Mouse (Mus musculus) hindbrain, embryonic 13.5 days (tissue): Measurements from ENCODE around the gene Defb47. TPM values are rescaled to one million over a fixed set of nuclear protein-coding genes. Genes with fewer than 3 reads are reported as not detected.

Experiments
- ATAC-seq: fragments of 200-750 bp; cut with Nextera tagmentation; 2 replicates; pipeline ENCODE4 v1.8.0; 2017; ENCODE audit warnings: moderate TSS enrichment; ENCODE audit not compliant: low FRiP score
- H3K27ac ChIP-seq: fragments of 300-500 bp; sonication (generic); 2 replicates; pipeline ENCODE4 v1.5.1; 2015; ENCODE audit warnings: inconsistent platforms, mild to moderate bottlenecking, moderate library complexity
- H3K27me3 ChIP-seq: fragments of 300-500 bp; sonication (generic); 2 replicates; pipeline ENCODE4 v1.6.1; 2015; ENCODE audit warnings: mild to moderate bottlenecking, inconsistent platforms
- H3K36me3 ChIP-seq: fragments of 300-500 bp; sonication (generic); 2 replicates; pipeline ENCODE4 v1.6.1; 2015; ENCODE audit warnings: mild to moderate bottlenecking, inconsistent platforms
- H3K4me1 ChIP-seq: fragments of 300-500 bp; sonication (generic); replicated peaks from 2 replicates; pipeline ENCODE4 v1.6.1; 2015; ENCODE audit warnings: inconsistent platforms
- H3K4me2 ChIP-seq: fragments of 300-500 bp; sonication (generic); 2 replicates; pipeline ENCODE4 v1.6.1; 2015; ENCODE audit warnings: inconsistent platforms, mild to moderate bottlenecking, moderate library complexity
- H3K4me3 ChIP-seq: fragments of 300-500 bp; sonication (generic); 2 replicates; pipeline ENCODE4 v1.5.1; 2015; ENCODE audit warnings: mild to moderate bottlenecking, inconsistent platforms
- H3K9ac ChIP-seq: fragments of 300-500 bp; sonication (generic); 2 replicates; pipeline ENCODE4 v1.6.1; 2015; ENCODE audit warnings: mild to moderate bottlenecking, inconsistent platforms
- H3K9me3 ChIP-seq: fragments of 300-500 bp; sonication (generic); 2 replicates; pipeline ENCODE4 v1.6.1; 2016; ENCODE audit warnings: inconsistent platforms
- WGBS: fragments of 180-500 bp; shearing (Covaris S2); methylation state at CpG from one replicate; pipeline ENCODE4 v1.1.7; 2015; 5-methylcytosine and 5-hydroxymethylcytosine counted together
- polyA plus RNA-seq: library from polyadenylated mRNA; unstranded; fragments of >200 nt; fragmentation: Nextera tagmentation; extraction: Ambion mirVana; gene quantifications from 2 replicates; pipeline ENCODE4 v1.2.1, GENCODE M21; 2015

Gene Defb47
- polyA plus RNA-seq, 1 experiment from 2014 or later = not detected

DNA sequence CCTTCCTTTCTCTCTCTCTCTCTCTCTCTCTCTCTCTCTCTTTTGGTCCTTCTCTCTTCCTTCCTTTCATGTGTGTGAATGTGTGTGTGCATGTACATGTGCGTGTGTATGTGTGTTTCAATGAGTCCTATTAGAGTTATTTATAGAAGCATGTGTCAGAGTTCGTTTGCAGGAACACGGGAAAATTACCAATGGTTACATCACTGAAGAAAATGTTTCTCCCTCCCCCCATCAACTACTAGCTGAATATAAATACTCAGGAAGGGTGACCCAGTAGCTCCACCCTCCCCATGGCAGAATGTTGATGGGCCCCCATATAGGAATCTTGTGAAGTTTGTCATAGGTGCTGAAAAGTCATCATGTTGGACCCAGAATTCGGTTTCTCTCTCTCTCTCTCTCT lies 15.2 kb downstream of the Defb47 start:
- Histone ChIP-seq H3K9ac (no peak overlapping the region), H3K36me3 (no peaks in the 10 kb centered on the region), H3K4me1 (no peaks in the 10 kb centered on the region), H3K27me3 (no peaks in the 10 kb centered on the region), H3K27ac (no peak overlapping the region), H3K9me3 (no peaks in the 10 kb centered on the region), H3K4me3 (no peak overlapping the region), H3K4me2 (no peak overlapping the region)
- ATAC-seq = no peak
- 87% methylated on average over 4 of the region's 4 CpGs for WGBS

DNA sequence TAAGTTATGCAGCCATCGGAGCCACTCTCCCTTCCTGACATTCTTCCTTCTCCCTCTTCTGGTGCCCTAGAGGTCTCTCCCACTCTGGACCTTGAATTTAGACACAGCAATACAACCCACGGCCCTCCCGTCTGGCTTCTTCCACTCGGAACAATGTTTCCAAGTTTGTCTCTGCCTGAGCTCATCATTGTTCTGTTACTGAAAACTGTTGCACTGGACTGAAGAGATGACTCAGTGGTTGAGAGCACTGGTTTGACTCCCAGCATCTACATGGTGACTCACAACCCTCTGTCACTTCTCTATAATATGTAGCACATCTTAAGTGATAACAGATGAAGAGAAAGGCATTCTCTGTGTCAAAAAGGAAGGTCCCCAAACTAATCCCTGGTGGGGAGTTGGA lies 16.8 kb downstream of the Defb47 start:
- 85% methylated on average over 4 of the region's 4 CpGs for WGBS
- H3K27ac ChIP-seq = no peak overlapping the region
- no peak for ATAC-seq
- no peaks in the 10 kb centered on the region for H3K27me3 ChIP-seq
- no peaks in the 10 kb centered on the region for H3K36me3 ChIP-seq
- no peak overlapping the region for H3K4me2 ChIP-seq
- H3K4me3 ChIP-seq = no peak overlapping the region
- no peaks in the 10 kb centered on the region for H3K9me3 ChIP-seq
- no peaks in the 10 kb centered on the region for H3K4me1 ChIP-seq
- H3K9ac ChIP-seq = no peak overlapping the region

DNA sequence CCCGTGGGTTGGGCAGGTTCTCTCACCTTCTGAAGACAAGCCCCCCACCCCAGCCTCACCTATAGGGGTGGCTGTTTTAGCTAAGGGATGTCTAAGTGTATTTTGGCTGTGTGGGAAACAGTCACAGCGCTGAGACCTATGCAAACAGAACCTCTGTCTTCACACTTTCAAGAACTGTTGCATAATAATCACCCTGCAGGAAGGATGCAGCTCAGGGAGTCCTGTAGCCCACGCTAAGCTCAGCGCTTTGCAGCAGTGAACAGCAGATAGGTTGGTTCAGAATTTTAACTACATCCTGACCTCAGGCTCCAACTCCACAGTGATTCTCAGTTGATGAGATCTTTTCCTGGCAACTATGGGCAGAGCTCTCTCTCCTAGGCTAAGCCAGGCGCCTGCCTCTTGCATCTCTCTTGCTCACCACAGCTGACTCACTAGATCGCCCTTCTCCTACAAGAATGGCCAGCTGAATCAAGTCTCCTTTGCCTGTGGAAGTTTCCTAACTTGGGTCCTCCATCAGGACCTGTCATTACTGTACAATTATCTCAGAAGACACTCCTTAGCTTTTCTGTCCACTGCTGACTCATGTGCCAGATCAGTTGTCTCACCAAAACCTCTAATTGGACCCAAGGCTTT lies 22.8 kb downstream of the Defb47 start:
- Histone ChIP-seq H3K4me3 (no peak overlapping the region), H3K4me2 (no peak overlapping the region), H3K9ac (no peak overlapping the region), H3K9me3 (no peaks in the 10 kb centered on the region), H3K4me1 (no peaks in the 10 kb centered on the region), H3K27me3 (no peaks in the 10 kb centered on the region), H3K27ac (no peak overlapping the region), H3K36me3 (no peaks in the 10 kb centered on the region)
- no peak for ATAC-seq
- 61% methylated on average over 6 of the region's 6 CpGs for WGBS

DNA sequence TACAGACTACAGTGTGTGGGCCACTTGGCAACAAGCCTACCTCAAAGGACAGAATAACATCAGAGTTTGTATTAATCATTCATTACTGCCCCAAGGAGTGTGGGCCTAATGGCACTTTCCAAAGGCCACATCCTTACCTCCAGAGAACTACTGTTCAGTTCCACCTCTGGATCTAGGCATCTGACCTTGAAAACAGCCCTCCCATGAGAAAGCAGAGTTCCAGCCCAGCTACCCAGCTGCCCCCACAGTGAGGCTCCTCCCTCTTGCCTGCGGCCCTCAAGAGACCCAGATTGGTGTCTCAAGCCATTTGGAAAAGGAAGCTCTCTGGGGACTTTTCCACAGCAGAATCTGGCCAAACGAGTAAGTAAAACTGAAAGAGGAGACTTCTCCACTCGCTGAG lies 48.8 kb downstream of the Defb47 start, which contains the start of gene Defb42:
TSS of gene Defb42 (plus strand) at position 301 of the 400 bp plus-strand sequence.
- Histone ChIP-seq H3K4me3 (no peak within 1 kb of the TSS), H3K4me2 (no peak within 1 kb of the TSS), H3K27me3 (no peaks in the 10 kb centered on the region), H3K9ac (no peak within 1 kb of the TSS), H3K9me3 (no peaks in the 10 kb centered on the region), H3K4me1 (no peaks in the 10 kb centered on the region), H3K36me3 (no peaks in the 10 kb centered on the region), H3K27ac (no peak within 1 kb of the TSS)
- 82% methylated on average over 3 of the region's 3 CpGs for WGBS
- ATAC-seq = no peak

DNA sequence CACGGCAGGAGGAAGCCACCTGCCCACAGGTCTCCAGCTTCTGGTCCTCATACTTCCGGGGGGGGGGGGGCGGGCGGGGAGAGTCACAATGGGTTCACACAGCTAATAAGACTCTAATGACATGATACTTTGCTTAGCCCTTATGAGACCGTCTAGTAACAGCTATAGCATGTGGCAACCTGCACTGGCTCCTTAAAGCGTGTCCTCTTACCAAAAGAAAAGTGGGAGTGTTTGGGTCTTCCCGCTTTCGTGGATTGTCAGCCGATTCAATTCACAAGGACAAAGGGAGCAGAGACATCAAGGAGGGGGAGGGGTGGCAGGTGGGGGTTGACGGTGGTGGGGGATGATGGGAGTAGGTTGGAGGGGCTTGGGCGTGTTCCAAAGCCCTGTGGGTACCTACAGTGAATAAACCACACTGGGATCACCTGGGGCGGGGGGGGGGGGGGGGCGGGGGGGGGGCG lies 52.1 kb downstream of the Defb47 start, which contains the start of gene Defb30:
TSS of gene Defb30 (minus strand) at position 51 of the 461 bp plus-strand sequence.
- ATAC-seq = no peak
- Histone ChIP-seq H3K9ac (no peak within 1 kb of the TSS), H3K27me3 (no peaks in the 10 kb centered on the region), H3K4me3 (no peak within 1 kb of the TSS), H3K4me1 (0 out of 2 replicates have a peak, but pooled peaks cover 4% of the 10 kb centered on the region), H3K4me2 (no peak within 1 kb of the TSS), H3K36me3 (no peaks in the 10 kb centered on the region), H3K9me3 (no peaks in the 10 kb centered on the region), H3K27ac (no peak within 1 kb of the TSS)
- 58% methylated on average over 11 of the region's 14 CpGs for WGBS

Other genes starting within 250 kb of the Defb47 start
- 13.7 and 19.6 TPM in 2 replicates for gene Ints6, start 236.9 kb upstream of the Defb47 start, polyA plus RNA-seq
- gene Wdfy2, start 160.4 kb upstream of the Defb47 start, polyA plus RNA-seq = 7.7 and 8.2 TPM in 2 replicates
- not detected in 2 replicates for gene Defb48, start 13.6 kb upstream of the Defb47 start, polyA plus RNA-seq
- not detected in 2 replicates for gene Defb43, start 13.7 kb downstream of the Defb47 start, polyA plus RNA-seq
- gene Defb42, start 48.9 kb downstream of the Defb47 start, polyA plus RNA-seq = 0.29 TPM in 1 of 2 replicates, not detected in the other
- gene Defb30, start 51.9 kb downstream of the Defb47 start, polyA plus RNA-seq = not detected in 2 replicates